Mouse (Mus musculus) embryonic facial prominence, embryonic 14.5 days (tissue): ENCODE measurements at regions not wholly inside any gene's neighbourhood (a gene's known extent, or its start where the extent isn't known, plus 50 kb on each side); places are given as distances from the start of the nearest gene placed in this dataset.

Source experiments
- ATAC-seq: fragments of 200-750 bp; cut with Nextera tagmentation; 2 replicates; pipeline ENCODE4 v1.8.0; 2017; ENCODE audit warnings: low read depth, moderate number of reproducible peaks, moderate TSS enrichment
- DNase-seq: peaks from one replicate; pipeline ENCODE4 v3.0.0-alpha.2; 2015; ENCODE audit warnings: low spot score
- H3K27ac ChIP-seq: fragments of 300-500 bp; sonication (generic); replicated peaks from 2 replicates; pipeline ENCODE4 v1.5.1; 2014; ENCODE audit warnings: low read depth, mild to moderate bottlenecking, low read length, moderate library complexity
- H3K27me3 ChIP-seq: fragments of 300-500 bp; sonication (generic); replicated peaks from 2 replicates; pipeline ENCODE4 v1.6.1; 2014; ENCODE audit warnings: low read length; ENCODE audit not compliant: control insufficient read depth, insufficient read depth
- H3K36me3 ChIP-seq: fragments of 300-500 bp; sonication (generic); 2 replicates; pipeline ENCODE4 v1.6.1; 2014; ENCODE audit warnings: low read length, mixed read lengths; ENCODE audit not compliant: control insufficient read depth, insufficient read depth
- H3K4me1 ChIP-seq: fragments of 300-500 bp; sonication (generic); 2 replicates; pipeline ENCODE4 v1.6.1; 2014; ENCODE audit warnings: antibody characterized with exemption, low read length; ENCODE audit not compliant: control insufficient read depth, insufficient read depth
- H3K4me2 ChIP-seq: fragments of 300-500 bp; sonication (generic); 2 replicates; pipeline ENCODE4 v1.6.1; 2014; ENCODE audit warnings: low read depth, mild to moderate bottlenecking, low read length, moderate library complexity, mixed read lengths
- H3K4me3 ChIP-seq: fragments of 300-500 bp; sonication (generic); 2 replicates; pipeline ENCODE4 v1.5.1; 2014; ENCODE audit warnings: low read depth, mild to moderate bottlenecking, low read length
- H3K9ac ChIP-seq: fragments of 300-500 bp; sonication (generic); 2 replicates; pipeline ENCODE4 v1.6.1; 2014; ENCODE audit warnings: low read depth, mild to moderate bottlenecking, low read length, moderate library complexity, mixed read lengths
- H3K9me3 ChIP-seq: fragments of 300-500 bp; sonication (generic); 2 replicates; pipeline ENCODE4 v1.6.1; 2016; ENCODE audit warnings: low read length; ENCODE audit not compliant: control insufficient read depth
- WGBS: fragments of 180-500 bp; shearing (Covaris S2); extraction: QIAGEN DNeasy Blood & Tissue Kit; methylation state at CpG from one replicate; pipeline ENCODE4 v1.1.7; 2014; 5-methylcytosine and 5-hydroxymethylcytosine counted together

GRCm38 (mm10) chr10:12129486-12129885 is 739.7 kb downstream of the Utrn start:
- no peaks in the 10 kb centered on the region for H3K4me1 ChIP-seq
- no peak overlapping the region for H3K4me3 ChIP-seq
- no peak overlapping the region for H3K4me2 ChIP-seq
- 57% methylated on average over 3 of the region's 3 CpGs for WGBS
- H3K27ac ChIP-seq: no peak overlapping the region
- no peaks in the 10 kb centered on the region for H3K36me3 ChIP-seq
- ATAC-seq (no peak), DNase-seq (no peak)
- no peak overlapping the region for H3K9ac ChIP-seq
- no peaks in the 10 kb centered on the region for H3K27me3 ChIP-seq
- H3K9me3 ChIP-seq: no peaks in the 10 kb centered on the region

GRCm38 (mm10) chr10:12144691-12145090 is 724.5 kb downstream of the Utrn start:
- no peaks in the 10 kb centered on the region for H3K9me3 ChIP-seq
- H3K36me3 ChIP-seq: no peaks in the 10 kb centered on the region
- DNase-seq (no peak), ATAC-seq (no peak)
- WGBS: 57% methylated on average over 1 of the region's 1 CpGs
- no peak overlapping the region for H3K4me2 ChIP-seq
- no peaks in the 10 kb centered on the region for H3K27me3 ChIP-seq
- no peak overlapping the region for H3K9ac ChIP-seq
- no peak overlapping the region for H3K27ac ChIP-seq
- no peak overlapping the region for H3K4me3 ChIP-seq
- H3K4me1 ChIP-seq: no peaks in the 10 kb centered on the region

GRCm38 (mm10) chr10:12146942-12147537 is 722.1 kb downstream of the Utrn start:
- 90% methylated on average over 9 of the region's 9 CpGs for WGBS
- ATAC-seq: no peak
- no peak overlapping the region for H3K27ac ChIP-seq
- H3K9me3 ChIP-seq: no peaks in the 10 kb centered on the region
- no peak overlapping the region for H3K9ac ChIP-seq
- H3K36me3 ChIP-seq: no peaks in the 10 kb centered on the region
- H3K4me1 ChIP-seq: no peaks in the 10 kb centered on the region
- H3K4me2 ChIP-seq: no peak overlapping the region
- H3K27me3 ChIP-seq: no peaks in the 10 kb centered on the region
- no peak for DNase-seq
- no peak overlapping the region for H3K4me3 ChIP-seq

GRCm38 (mm10) chr10:12170243-12170642 is 698.9 kb downstream of the Utrn start:
- DNase-seq (no peak), ATAC-seq (no peak)
- H3K4me1 ChIP-seq: no peaks in the 10 kb centered on the region
- WGBS: 66% methylated on average over 3 of the region's 3 CpGs
- H3K36me3 ChIP-seq: no peaks in the 10 kb centered on the region
- no peak overlapping the region for H3K9ac ChIP-seq
- H3K27me3 ChIP-seq: no peaks in the 10 kb centered on the region
- no peak overlapping the region for H3K4me3 ChIP-seq
- H3K4me2 ChIP-seq: no peak overlapping the region
- no peak overlapping the region for H3K27ac ChIP-seq
- no peaks in the 10 kb centered on the region for H3K9me3 ChIP-seq

- Histone ChIP-seq H3K4me1 (no peaks in the 10 kb centered on the region), H3K36me3 (no peaks in the 10 kb centered on the region), H3K4me2 (no peak overlapping the region), H3K9me3 (no peaks in the 10 kb centered on the region), H3K4me3 (no peak overlapping the region), H3K27me3 (no peaks in the 10 kb centered on the region), H3K27ac (no peak overlapping the region), H3K9ac (no peak overlapping the region)
- DNase-seq (peak; percentile 41), ATAC-seq (peak; percentile 55; the same call in 1 of the 2 replicates)
- 38% methylated on average over 14 of the region's 14 CpGs for WGBS
Observed at GRCm38 (mm10) chr10:12174200-12174818, 694.9 kb downstream of the Utrn start.

- 66% methylated on average over 3 of the region's 3 CpGs for WGBS
- ATAC-seq (no peak), DNase-seq (peak; percentile 16)
- Histone ChIP-seq H3K36me3 (no peaks in the 10 kb centered on the region), H3K27me3 (no peaks in the 10 kb centered on the region), H3K9me3 (no peaks in the 10 kb centered on the region), H3K4me3 (no peak overlapping the region), H3K9ac (no peak overlapping the region), H3K27ac (no peak overlapping the region), H3K4me1 (no peaks in the 10 kb centered on the region), H3K4me2 (no peak overlapping the region)
Observed at GRCm38 (mm10) chr10:12175141-12175540, 694.0 kb downstream of the Utrn start.

- Histone ChIP-seq H3K4me3 (no peak overlapping the region), H3K9me3 (no peaks in the 10 kb centered on the region), H3K27ac (no peak overlapping the region), H3K36me3 (no peaks in the 10 kb centered on the region), H3K4me2 (no peak overlapping the region), H3K27me3 (no peaks in the 10 kb centered on the region), H3K9ac (no peak overlapping the region), H3K4me1 (no peaks in the 10 kb centered on the region)
- ATAC-seq (no peak), DNase-seq (no peak)
- WGBS: 87% methylated on average over 1 of the region's 1 CpGs
Observed at GRCm38 (mm10) chr10:12177482-12177881, 691.7 kb downstream of the Utrn start.

- no peaks in the 10 kb centered on the region for H3K4me1 ChIP-seq
- no peak overlapping the region for H3K4me2 ChIP-seq
- H3K36me3 ChIP-seq: no peaks in the 10 kb centered on the region
- H3K9ac ChIP-seq: no peak overlapping the region
- ATAC-seq (no peak), DNase-seq (no peak)
- no peaks in the 10 kb centered on the region for H3K27me3 ChIP-seq
- no peak overlapping the region for H3K4me3 ChIP-seq
- no peak overlapping the region for H3K27ac ChIP-seq
- no peaks in the 10 kb centered on the region for H3K9me3 ChIP-seq
- WGBS: 79% methylated on average over 4 of the region's 4 CpGs
Observed at GRCm38 (mm10) chr10:12180965-12181364, 688.2 kb downstream of the Utrn start.
